Mouse (Mus musculus): ENCODE measurements at regions not wholly inside any gene's neighbourhood (a gene's known extent, or its start where the extent isn't known, plus 50 kb on each side); places are given as distances from the start of the nearest gene placed in this dataset.

DNA sequence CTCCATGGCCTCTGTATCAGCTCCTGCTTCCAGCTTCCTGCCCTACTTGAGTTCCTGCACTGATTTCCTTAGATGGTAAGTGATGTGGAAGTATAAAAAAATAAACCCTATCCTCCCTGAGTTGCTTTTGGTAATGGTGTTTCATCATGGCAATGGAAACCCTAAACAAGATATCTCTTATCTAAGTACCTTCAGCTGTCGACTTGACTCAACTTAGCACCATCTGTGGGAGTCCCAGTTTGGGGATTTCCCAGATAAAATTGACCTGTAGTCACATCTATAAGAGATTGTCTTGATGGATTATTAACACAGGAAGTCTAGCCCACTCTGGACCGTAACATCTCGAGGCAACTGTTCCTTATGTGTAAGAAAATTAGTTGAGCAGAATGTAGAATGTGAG, 570.2 kb upstream of the Gm10306 start:
- in situ Hi-C loops (cut with MboI, MseI): no loop called here

DNA sequence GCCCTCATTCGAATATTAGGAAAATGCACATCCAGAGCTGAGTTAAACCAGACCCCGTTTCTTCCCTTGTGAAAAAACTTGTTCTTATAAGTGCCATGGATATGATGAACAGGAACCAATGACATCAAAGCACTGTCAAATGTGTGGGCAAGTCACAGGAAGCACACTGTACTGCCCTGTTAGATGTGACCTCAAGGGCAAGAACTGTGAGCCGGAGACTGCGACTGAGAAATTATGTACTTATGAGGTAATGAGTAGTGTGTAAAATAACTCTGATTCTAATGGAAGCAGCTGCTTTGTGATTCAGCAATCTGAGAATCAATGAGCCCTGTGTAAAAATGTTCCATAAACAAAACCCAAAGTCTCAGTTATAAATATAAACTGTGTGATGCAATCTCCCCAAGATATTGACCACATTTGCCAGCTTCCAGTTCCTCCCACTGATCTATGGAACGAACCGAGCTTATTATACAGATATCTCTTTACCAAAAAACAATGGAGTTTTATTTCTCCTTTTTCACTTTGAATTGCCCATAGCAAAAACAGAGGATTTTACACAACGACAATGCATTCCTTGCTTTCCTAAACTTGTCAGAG, 566.0 kb upstream of the Gm10306 start:
- in situ Hi-C loops (cut with MboI, MseI): no loop called here

- in situ Hi-C loops (cut with MboI, MseI): no loop called here
These were observed 550.5 kb upstream of the Gm10306 start for GRCm38 (mm10) chr4:94005818-94006217.

GRCm38 (mm10) chr4:94007088-94007768, 549.1 kb upstream of the Gm10306 start:
- in situ Hi-C loops (cut with MboI, MseI): no loop called here

- in situ Hi-C loops (cut with MboI, MseI): no loop called here
These were observed 540.6 kb upstream of the Gm10306 start for GRCm38 (mm10) chr4:94015713-94016112.

DNA sequence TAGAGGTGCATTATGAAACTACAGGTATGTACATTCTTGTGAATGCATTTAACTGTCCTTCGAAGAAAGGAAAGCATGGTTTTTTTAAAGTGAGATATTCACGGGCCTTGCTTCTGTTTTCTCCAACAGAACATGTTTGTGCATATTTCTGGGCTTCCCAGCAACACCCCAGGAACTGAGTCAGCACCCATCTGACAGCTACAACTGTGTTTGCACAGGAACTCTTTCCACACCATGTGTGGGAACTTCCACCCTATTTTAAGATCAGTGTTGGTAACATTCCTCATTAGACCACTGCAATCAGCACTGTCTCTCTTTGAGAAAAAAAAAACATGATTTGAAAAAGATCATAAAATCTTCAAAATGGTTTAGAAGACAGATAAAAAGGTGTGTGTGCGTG, 538.6 kb upstream of the Gm10306 start:
- in situ Hi-C loops (cut with MboI, MseI): no loop called here

DNA sequence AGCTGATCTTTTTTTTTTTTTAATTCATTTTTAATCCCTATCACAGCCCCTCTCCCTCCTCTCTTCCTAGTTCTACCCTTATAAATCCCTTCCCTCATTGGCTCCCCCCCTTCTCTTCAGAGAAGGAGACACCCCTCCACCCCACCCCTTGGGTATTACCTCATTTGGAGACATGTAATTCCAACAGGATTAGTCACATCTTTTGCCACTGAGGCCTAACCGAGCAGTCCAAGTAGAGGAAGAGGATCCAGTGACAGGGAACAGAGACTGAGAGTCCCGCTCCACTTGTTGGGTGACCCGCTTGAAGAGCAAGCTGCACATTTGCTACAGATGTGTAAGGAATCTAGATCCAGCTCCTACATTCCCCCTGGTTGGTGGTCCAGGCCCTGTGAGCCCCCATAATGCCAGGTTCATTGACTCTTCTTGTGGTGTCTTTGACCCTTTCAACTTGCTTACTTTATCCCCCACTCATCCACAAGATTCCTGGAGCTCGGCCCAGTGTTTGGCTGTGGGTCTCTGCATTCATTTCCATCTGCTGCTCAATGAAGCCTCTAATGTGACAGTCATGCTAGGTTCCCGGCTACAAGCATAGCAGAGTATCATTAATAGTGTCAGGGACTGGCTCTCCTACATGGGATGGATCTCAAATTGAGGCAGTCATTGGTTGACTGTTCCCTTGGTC, 506.6 kb upstream of the Gm10306 start:
- in situ Hi-C loops (cut with MboI, MseI): no loop called here

GRCm38 (mm10) chr4:94052249-94053162, 503.8 kb upstream of the Gm10306 start:
- in situ Hi-C loops (cut with MboI, MseI): no loop called here

- in situ Hi-C loops (cut with MboI, MseI): no loop called here
These were observed 483.0 kb upstream of the Gm10306 start for GRCm38 (mm10) chr4:94073178-94073870.

GRCm38 (mm10) chr4:94082839-94083238, 473.5 kb upstream of the Gm10306 start:
- in situ Hi-C loops (cut with MboI, MseI): no loop called here

GRCm38 (mm10) chr4:94094379-94094778, 462.0 kb upstream of the Gm10306 start:
- in situ Hi-C loops (cut with MboI, MseI): no loop called here

- in situ Hi-C loops (cut with MboI, MseI): no loop called here
These were observed 449.4 kb upstream of the Gm10306 start for GRCm38 (mm10) chr4:94106941-94107340.

DNA sequence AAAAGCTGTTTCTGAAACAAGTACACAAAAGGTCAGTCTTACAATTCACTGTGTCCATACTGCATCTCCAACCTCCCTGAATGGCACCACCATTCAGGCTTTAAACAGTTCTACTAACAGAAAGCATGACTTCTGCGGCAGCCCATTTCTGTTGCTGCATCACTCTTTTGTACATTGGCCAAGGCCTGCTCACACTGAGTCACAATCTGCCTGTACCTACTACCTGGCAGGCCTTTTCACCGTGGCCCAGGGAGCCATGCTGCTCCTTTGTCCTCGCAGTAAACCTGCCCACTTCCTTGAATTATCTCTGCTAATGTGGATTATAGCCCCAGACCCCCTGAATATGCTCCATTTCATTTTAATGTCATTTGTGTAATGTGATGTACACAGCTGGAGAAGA, 439.5 kb upstream of the Gm10306 start:
- in situ Hi-C loops (cut with MboI, MseI): no loop called here

GRCm38 (mm10) chr4:94124177-94124576, 432.2 kb upstream of the Gm10306 start:
- in situ Hi-C loops (cut with MboI, MseI): no loop called here

DNA sequence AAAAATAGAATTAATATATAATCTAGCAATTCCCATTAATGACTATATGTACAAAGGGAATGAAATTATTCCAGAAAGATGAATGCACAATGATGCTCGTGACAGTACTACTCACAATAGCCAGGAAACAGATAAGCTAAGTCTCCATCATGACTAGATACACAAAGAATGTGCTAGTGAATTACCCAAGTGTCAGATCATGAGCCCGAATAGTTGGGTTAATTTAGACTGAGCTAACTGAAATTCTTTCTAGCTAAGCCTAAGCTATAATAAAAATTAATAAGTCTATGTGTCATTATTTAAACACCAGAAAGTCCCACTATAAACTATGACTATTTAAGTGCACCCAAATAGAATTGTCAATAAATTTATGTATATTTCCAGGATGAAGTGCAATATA, 418.4 kb upstream of the Gm10306 start:
- in situ Hi-C loops (cut with MboI, MseI): no loop called here

DNA sequence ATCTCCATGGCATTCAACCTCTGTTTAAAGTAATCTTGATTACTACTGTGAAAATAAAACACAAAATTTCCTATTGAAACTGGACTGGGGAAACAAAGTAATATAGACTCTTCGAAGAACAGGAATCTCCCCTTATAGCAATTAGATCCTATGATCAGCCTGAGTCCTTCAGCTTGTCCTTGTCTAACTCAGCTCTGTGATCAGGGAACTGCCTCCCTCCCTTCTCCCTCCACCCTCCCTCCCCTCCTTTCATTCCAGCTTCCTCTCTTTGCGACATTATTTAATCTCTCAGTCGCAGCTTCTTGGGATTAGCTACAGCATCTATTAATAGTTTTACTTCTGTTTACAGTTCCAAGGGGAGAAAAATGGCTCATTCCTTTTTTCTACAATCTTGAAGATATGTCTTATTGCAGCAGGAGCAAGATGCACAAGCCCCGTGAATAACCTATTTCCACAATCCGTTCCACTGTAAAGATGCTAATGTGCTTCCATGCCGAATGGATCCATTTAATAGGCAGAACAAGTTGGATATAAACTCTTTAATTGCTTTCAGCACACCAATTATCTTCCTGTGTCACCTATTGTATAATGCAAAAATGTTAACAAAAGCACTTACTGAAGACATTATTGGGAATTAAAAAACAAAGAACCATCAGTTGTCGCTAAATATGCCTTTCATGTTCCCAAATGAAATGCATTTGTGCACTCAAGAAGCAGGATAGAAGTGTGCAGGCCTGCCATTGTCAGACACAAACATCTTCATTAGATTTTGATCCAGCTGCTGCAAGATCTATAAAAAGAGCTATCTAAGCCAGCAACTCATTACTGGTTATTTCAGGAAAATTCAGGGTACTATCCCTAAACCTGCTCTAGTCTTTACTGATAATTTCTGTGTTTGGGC, 411.2 kb upstream of the Gm10306 start:
- in situ Hi-C loops (cut with MboI, MseI): loop anchor here (10.0 kb wide), 1 partner anchor 720 kb away; no protein-coding TSS in a partner anchor

DNA sequence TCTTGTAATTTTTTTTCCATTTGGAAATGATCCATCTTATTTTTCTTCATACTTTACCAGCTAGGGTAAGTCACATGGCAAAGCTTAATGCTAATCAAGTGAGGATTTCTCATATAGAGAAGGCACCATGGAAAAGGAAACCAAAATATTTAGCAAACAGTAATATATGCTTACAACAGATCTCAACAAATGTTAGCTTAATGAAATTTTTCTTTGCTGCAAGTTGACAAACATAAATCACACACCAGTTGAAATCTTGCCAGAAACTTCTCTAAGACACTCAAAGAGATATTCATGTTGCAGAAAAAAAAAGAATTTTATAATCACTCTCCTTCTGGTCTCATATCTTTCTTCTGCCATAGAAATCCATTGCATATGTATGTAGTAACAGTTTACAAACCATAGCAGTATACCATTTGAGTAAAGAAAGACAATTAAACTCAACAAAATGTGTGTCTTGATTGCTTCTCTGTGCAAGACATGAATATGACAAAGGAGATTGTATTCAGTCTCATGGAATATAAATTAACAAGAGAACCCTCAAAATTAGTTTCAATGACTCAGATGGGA, 408.3 kb upstream of the Gm10306 start:
- in situ Hi-C loops (cut with MboI, MseI): loop anchor here (10.0 kb wide), 1 partner anchor 717 kb away; no protein-coding TSS in a partner anchor

GRCm38 (mm10) chr4:94149056-94149455, 407.3 kb upstream of the Gm10306 start:
- in situ Hi-C loops (cut with MboI, MseI): loop anchor here (10.0 kb wide), 1 partner anchor 716 kb away; no protein-coding TSS in a partner anchor

GRCm38 (mm10) chr4:94160620-94161019, 395.7 kb upstream of the Gm10306 start:
- in situ Hi-C loops (cut with MboI, MseI): no loop called here

DNA sequence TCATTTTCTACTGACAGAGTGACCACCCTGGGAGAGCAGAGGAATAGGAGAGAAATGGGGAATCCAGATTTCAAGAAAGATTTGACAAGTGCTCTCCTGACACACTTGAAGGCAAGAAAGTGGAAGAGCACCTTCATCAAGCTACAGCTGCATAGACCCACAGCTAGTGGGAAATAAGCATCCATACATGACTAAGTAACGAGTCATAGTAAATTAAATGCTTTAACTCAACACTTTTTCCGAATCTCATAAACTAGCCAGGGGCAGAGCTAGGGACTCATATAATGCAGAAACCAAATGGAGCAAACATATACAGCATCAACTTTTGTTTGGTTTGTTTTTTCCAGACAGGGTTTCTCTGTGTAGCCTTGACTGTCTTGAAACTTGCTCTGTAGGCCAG, 383.2 kb upstream of the Gm10306 start:
- in situ Hi-C loops (cut with MboI, MseI): no loop called here

Measured in T-helper 1 cell (primary cell).